Comparison of ENCODE assay signal across 17 mouse cellular contexts in the genomic region with DNA sequence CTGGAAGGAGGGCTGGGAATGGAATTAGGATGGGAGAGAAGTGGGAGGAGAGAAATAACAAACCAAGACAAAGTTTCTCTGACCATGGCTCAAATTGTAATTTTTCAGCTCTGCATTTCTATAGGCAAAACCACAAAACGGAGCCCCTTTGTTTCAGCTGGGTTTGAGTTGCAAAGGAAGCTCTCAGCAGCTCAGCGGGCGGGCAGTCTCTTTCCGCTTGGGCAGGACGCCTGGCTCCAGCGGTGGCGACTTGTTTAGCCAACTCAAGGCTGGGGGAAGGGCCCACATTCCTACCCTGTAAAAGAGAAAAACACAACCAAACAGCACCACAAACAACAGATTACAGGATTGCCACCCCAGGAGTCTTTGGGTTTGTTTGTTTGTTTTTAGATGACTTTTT.
DNase-seq lines count a peak whose midpoint lies in the region; ATAC-seq and TF ChIP-seq lines count a peak whose summit lies in the region.
"Had no signal": no experiment of that assay in that cellular context is flagged by ENCODE, and none has a peak within 500 bp of the region (broad histone marks: within the 10 kb centered on the region; RNA-seq: fewer than 3 reads in every experiment).

No protein-coding gene starts in this region.

- no peaks in the 10 kb centered on the region for H3K9me3 ChIP-seq in forebrain, embryonic 10.5 days
- H3K9me3 ChIP-seq in forebrain, embryonic 12.5 days = no peaks in the 10 kb centered on the region
- no peaks in the 10 kb centered on the region for H3K9me3 ChIP-seq in kidney, embryonic 14.5 days (ENCODE audit: control insufficient read depth, low read length)
- H3K9me3 ChIP-seq in liver, postnatal 0 days (ENCODE audit: low read length) = no peaks in the 10 kb centered on the region
- H3K9me3 ChIP-seq: embryonic facial prominence, embryonic 13.5 days; limb, embryonic 10.5 days; megakaryocyte, embryonic 14.5 days had no signal

- WGBS in forebrain, embryonic 10.5 days = 14% methylated on average over 7 of the region's 7 CpGs
- WGBS in forebrain, embryonic 12.5 days = 17% methylated on average over 7 of the region's 7 CpGs
- WGBS in kidney, embryonic 14.5 days = 34% methylated on average over 7 of the region's 7 CpGs
- WGBS in liver, postnatal 0 days (ENCODE audit: insufficient replicate concordance) = 46% methylated on average over 7 of the region's 7 CpGs

- TF ChIP-seq EP300 in liver, postnatal 0 days (IDR thresholded peaks at IDR 0.05; ENCODE audit: low read depth) = no peak

- peaks cover 44% of the 10 kb centered on the region for H3K27me3 ChIP-seq in forebrain, embryonic 10.5 days (ENCODE audit: poor library complexity, severe bottlenecking)
- 0 out of 2 replicates have a peak, but pooled peaks cover 9% of the 10 kb centered on the region for H3K27me3 ChIP-seq in forebrain, embryonic 12.5 days
- H3K27me3 ChIP-seq in kidney, embryonic 14.5 days (ENCODE audit: control insufficient read depth, insufficient read depth, low read length) = no peaks in the 10 kb centered on the region
- H3K27me3 ChIP-seq in liver, postnatal 0 days (ENCODE audit: insufficient read depth, low read length) = no peaks in the 10 kb centered on the region
- H3K27me3 ChIP-seq: megakaryocyte, embryonic 14.5 days had no signal

- H3K4me3 ChIP-seq in forebrain, embryonic 10.5 days = no peak overlapping the region
- H3K4me3 ChIP-seq in forebrain, embryonic 12.5 days (replicated peaks) = no peak overlapping the region
- H3K4me3 ChIP-seq in kidney, embryonic 14.5 days (ENCODE audit: low read length) = no peak overlapping the region
- no peak overlapping the region for H3K4me3 ChIP-seq in liver, postnatal 0 days (ENCODE audit: low read depth, low read length)
- H3K4me3 ChIP-seq: embryonic facial prominence, embryonic 13.5 days; limb, embryonic 10.5 days; megakaryocyte, embryonic 14.5 days had no signal

- peak overlapping the region; percentile 15; the same call in 1 of the 2 replicates for H3K27ac ChIP-seq in forebrain, embryonic 10.5 days
- no peak overlapping the region for H3K27ac ChIP-seq in forebrain, embryonic 12.5 days
- no peak overlapping the region for H3K27ac ChIP-seq in kidney, embryonic 14.5 days (ENCODE audit: low read depth, low read length)
- H3K27ac ChIP-seq in liver, postnatal 0 days (ENCODE audit: low read depth) = no peak overlapping the region
- H3K27ac ChIP-seq: embryonic facial prominence, embryonic 13.5 days; limb, embryonic 10.5 days; liver, embryonic 14.5 days had no signal

- no peak for TF ChIP-seq CTCF in liver, postnatal 0 days (IDR thresholded peaks at IDR 0.05; ENCODE audit: low read depth)

- no peak overlapping the region for H3K9ac ChIP-seq in forebrain, embryonic 12.5 days
- H3K9ac ChIP-seq in kidney, embryonic 14.5 days (ENCODE audit: low read depth, low read length) = no peak overlapping the region
- H3K9ac ChIP-seq in liver, postnatal 0 days (replicated peaks) = no peak overlapping the region
- H3K9ac ChIP-seq: embryonic facial prominence, embryonic 13.5 days; liver, embryonic 14.5 days had no signal

- peaks cover 14% of the 10 kb centered on the region for H3K4me1 ChIP-seq in forebrain, embryonic 10.5 days
- H3K4me1 ChIP-seq in forebrain, embryonic 12.5 days = no peaks in the 10 kb centered on the region
- no peaks in the 10 kb centered on the region for H3K4me1 ChIP-seq in kidney, embryonic 14.5 days (ENCODE audit: control insufficient read depth, insufficient read depth, low read length)
- no peaks in the 10 kb centered on the region for H3K4me1 ChIP-seq in liver, postnatal 0 days (ENCODE audit: insufficient read depth)
- H3K4me1 ChIP-seq: embryonic facial prominence, embryonic 13.5 days had no signal

- H3K4me2 ChIP-seq in forebrain, embryonic 12.5 days = no peak overlapping the region
- H3K4me2 ChIP-seq in kidney, embryonic 14.5 days (replicated peaks; ENCODE audit: low read depth, low read length) = no peak overlapping the region
- H3K4me2 ChIP-seq in liver, postnatal 0 days (ENCODE audit: low read depth, low read length) = no peak overlapping the region
- H3K4me2 ChIP-seq: embryonic facial prominence, embryonic 13.5 days had no signal

- ATAC-seq in forebrain, embryonic 12.5 days (ENCODE audit: low FRiP score) = no peak
- no peak for ATAC-seq in kidney, embryonic 14.5 days (ENCODE audit: low FRiP score, low TSS enrichment)
- ATAC-seq in liver, postnatal 0 days = no peak
- ATAC-seq: CD4-positive, CD25-positive, alpha-beta regulatory T cell, adult 4 months; forebrain, embryonic 14.5 days had no signal

- peak; percentile 18 for DNase-seq in forebrain, embryonic 10.5 days (ENCODE audit: extremely low spot score, low spot score)
- peak; percentile 21 for DNase-seq in kidney, postnatal 14 days
- DNase-seq in 416B (ENCODE audit: low read depth) = peak; percentile 16
- DNase-seq in Muller cell, postnatal 12 days (ENCODE audit: inconsistent ontology term) = peak; percentile 64
- no peak for DNase-seq in liver, postnatal 0 days
- no peak for DNase-seq in urinary bladder, postnatal 36 days (ENCODE audit: low spot score in 2 of 2)
- DNase-seq: cerebellum, adult 11-12 months; layer of hippocampus, adult 9-11 months; thymus, postnatal 25 days had no signal

- H3K36me3 ChIP-seq in forebrain, embryonic 10.5 days (replicated peaks) = no peaks in the 10 kb centered on the region
- H3K36me3 ChIP-seq in forebrain, embryonic 12.5 days (replicated peaks) = no peaks in the 10 kb centered on the region
- H3K36me3 ChIP-seq in kidney, embryonic 14.5 days (ENCODE audit: control insufficient read depth, insufficient read depth, low read length) = no peaks in the 10 kb centered on the region
- no peaks in the 10 kb centered on the region for H3K36me3 ChIP-seq in liver, postnatal 0 days (replicated peaks; ENCODE audit: insufficient read depth, low read length)
- H3K36me3 ChIP-seq: embryonic facial prominence, embryonic 13.5 days; limb, embryonic 10.5 days had no signal

Comparison
In these comparisons a context has a peak if more than half of its experiments do, and no peak if none do; other contexts are left out.
1. DNase-seq: peak in forebrain, embryonic 10.5 days (single experiment), kidney, postnatal 14 days (single experiment), 416B (single experiment) and Muller cell, postnatal 12 days (single experiment); none in liver, postnatal 0 days (single experiment) and urinary bladder, postnatal 36 days (0 of 2).